Mouse (Mus musculus) gastrocnemius, adult 2 months (tissue): ENCODE measurements around the gene Rbm39. TPM values are rescaled to one million over a fixed set of nuclear protein-coding genes. Genes with fewer than 3 reads are reported as not detected.
A peak's percentile ranks its signal among the peaks of the same experiment; 100 is the strongest.

Experiments used
- DNase-seq: peaks from one replicate; pipeline ENCODE4 v3.0.0; 2022
- H3K27ac ChIP-seq: fragments of 200-600 bp; 2 replicates; pipeline ENCODE4 v1.8.1; 2022; ENCODE audit warnings: mild to moderate bottlenecking
- H3K4me3 ChIP-seq: fragments of 200-600 bp; 2 replicates; pipeline ENCODE4 v1.8.1; 2022; ENCODE audit warnings: mild to moderate bottlenecking, moderate library complexity
- CTCF ChIP-seq: fragments of 200-600 bp; IDR thresholded peaks from 2 replicates; pipeline ENCODE4 v1.8.1; 2022; ENCODE audit warnings: antibody characterized with exemption, mild to moderate bottlenecking, moderate library complexity
- intact Hi-C: fragments of 180-260 bp; cut with DNase I; formaldehyde crosslinking; loops from one replicate; pipeline ENCODE4 v1.15.1; 2025
- long read RNA-seq, 2 experiments: library from polyadenylated mRNA; stranded (forward); transcript quantifications; one replicate each; pipeline ENCODE4 v2.0.0; 2021
- total RNA-seq, 2 experiments: library from RNA; stranded (reverse); gene quantifications; 2 replicates each; pipeline ENCODE4 v1.2.3; 2021

Gene Rbm39
- total RNA-seq = 100 to 1,000 TPM; 119 TPM
- long read RNA-seq, experiment 1, transcript Rbm39-225 (18 exons, 2,120 nt) = minor isoform, 6 of 129 reads
- long read RNA-seq, experiment 1, transcript Rbm39-203 (17 exons, 2,810 nt) = major isoform, 48 of 129 reads
- long read RNA-seq, experiment 1, transcript Rbm39-201 (17 exons, 2,711 nt) = minor isoform, 36 of 129 reads
- long read RNA-seq, experiment 1, partial matches to known transcripts = 6 of 129 reads
- long read RNA-seq, experiment 1, other reads (novel, unspliced or antisense) = 29 of 129 reads
- long read RNA-seq, experiment 2, transcript Rbm39-225 (18 exons, 2,120 nt) = minor isoform, 8 of 143 reads
- long read RNA-seq, experiment 2, transcript Rbm39-201 (17 exons, 2,711 nt) = minor isoform, 45 of 143 reads
- long read RNA-seq, experiment 2, transcript Rbm39-203 (17 exons, 2,810 nt) = major isoform, 47 of 143 reads
- long read RNA-seq, experiment 2, partial matches to known transcripts = 6 of 143 reads
- long read RNA-seq, experiment 2, other reads (novel, unspliced or antisense) = 36 of 143 reads

DNA sequence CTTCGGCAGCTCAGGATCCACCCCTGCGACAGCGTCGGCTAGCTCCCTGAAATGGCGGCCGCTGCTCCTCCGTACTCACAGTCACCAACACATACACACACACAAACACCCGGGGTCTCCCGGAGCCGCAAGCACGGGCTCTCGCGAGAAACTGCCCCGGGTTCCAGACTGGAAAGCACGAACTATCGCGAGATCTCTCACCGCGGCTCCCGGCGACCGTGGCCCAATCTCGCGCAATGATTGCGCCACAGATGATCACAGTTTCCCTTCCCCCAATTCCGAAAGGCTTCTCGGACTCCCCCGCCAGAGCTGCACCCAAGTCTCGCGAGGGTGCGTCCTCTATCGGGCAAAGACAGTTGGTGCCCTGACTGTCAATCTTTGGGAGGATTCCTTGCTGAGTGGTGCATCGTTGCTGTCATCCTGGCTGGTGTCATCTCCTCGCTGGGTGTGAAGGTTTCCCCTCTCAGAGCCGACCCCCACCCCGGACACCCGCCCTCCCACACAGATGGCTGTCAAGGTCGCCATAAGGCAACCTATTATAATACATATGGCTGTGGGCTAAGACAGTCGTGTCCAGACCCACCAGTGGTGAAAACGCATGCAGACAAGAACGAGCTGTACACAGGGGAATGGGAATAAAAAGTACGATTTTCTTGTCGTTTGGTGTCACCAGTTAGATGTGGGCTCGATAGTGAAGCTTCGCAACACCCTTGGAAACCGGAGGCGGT, at the start of gene Rbm39:
Gene Rbm39, minus strand, starts transcription at position 145 of the 728 bp plus-strand sequence.
- peak; percentile 48 for TF ChIP-seq CTCF
- intact Hi-C loops = loop anchor here (2.0 kb wide), 2 partner anchors 17 to 99 kb away; partner anchors contain the start of gene Phf20
- H3K4me3 ChIP-seq = peak within 1 kb of the TSS; percentile 94

DNA sequence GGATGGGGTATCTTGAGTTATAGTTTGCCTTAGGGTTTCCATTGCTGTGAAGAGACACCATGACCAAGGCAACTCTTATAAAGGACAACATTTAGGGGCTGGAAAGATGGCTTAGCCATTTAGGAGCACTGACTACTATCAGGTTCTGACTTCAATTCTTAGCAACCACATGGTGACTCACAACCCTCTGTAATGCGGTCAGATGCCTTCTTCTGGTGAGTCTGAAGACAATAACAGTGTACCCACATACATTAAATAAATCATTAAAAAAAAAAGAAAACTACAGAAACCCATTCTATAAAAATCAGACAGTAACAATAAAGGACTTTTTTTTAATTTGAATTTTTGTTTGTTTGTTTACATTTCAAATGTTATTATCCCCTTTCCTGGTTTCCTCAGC, 49.1 kb upstream of the Rbm39 start:
- Histone ChIP-seq H3K4me3 (no peak overlapping the region), H3K27ac (no peak overlapping the region)
- intact Hi-C loops = no loop called here
- no peak for DNase-seq
- TF ChIP-seq CTCF = no peak

More for the DNA sequence above, at the start of gene Rbm39:
- peak within 1 kb of the TSS; percentile 96 for H3K27ac ChIP-seq
- peak; percentile 99 for DNase-seq

DNA sequence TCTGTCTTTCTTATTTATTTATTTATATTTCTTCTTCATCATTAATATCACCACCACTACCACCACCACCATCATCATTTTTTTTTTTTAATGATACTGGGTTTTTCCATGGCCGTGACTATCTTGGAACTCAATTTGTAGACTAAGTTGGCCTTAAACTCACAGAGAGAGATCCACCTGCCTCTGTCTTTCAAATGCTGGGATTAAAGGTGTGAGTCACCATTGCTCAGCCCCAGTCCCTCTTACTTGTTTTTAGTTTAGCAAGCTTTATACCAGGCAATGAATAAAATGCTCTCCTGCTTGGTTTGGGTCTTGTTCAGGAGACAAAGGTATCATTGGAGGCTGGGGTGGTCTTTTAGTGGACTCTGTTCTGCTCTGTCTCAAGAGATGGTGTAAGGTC, 47.7 kb upstream of the Rbm39 start:
- intact Hi-C loops = no loop called here
- Histone ChIP-seq H3K4me3 (no peak overlapping the region), H3K27ac (no peak overlapping the region)
- no peak for DNase-seq
- no peak for TF ChIP-seq CTCF

DNA sequence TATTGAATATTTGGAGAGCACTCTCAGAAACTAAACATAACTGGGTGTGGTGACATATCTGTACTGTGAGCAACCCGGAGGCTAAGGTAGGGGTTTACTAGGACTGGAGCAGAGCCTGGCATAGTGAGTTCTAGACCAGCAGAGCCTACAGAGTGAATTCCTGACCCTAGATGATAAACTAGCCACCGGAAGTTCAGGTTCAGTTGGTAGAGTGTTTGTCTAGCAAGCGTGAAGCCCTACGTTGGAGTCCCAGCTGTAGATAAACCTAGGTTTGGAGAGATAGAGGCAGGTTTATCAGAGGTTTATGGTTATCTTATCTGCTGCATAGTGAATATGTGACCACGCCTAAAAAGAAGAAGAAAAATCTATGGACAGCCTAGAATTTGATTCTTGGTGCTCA, 44.0 kb upstream of the Rbm39 start:
- TF ChIP-seq CTCF = no peak
- intact Hi-C loops = no loop called here
- no peak overlapping the region for H3K4me3 ChIP-seq
- no peak overlapping the region for H3K27ac ChIP-seq
- DNase-seq = no peak

DNA sequence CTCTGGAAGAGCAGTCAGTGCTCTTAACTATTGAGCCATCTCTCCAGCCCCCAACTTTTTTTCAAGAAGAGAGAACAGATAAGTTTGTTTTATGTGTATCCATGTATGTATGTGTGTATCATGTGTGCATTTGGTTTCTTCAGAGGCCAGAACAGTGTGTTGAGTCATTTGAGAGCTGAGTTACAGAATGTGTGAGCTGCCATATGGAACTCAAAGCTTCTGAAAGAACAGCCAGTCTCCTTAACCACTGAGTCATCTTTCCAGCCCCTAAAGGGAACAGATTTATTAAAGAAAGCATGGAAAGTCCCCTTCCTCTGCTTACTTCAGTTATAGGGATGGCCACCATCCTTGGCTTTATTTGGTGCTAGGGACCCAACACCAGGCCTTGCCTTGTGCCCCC, 42.1 kb upstream of the Rbm39 start:
- no peak for TF ChIP-seq CTCF
- DNase-seq = no peak
- intact Hi-C loops = no loop called here
- H3K27ac ChIP-seq = no peak overlapping the region
- no peak overlapping the region for H3K4me3 ChIP-seq

DNA sequence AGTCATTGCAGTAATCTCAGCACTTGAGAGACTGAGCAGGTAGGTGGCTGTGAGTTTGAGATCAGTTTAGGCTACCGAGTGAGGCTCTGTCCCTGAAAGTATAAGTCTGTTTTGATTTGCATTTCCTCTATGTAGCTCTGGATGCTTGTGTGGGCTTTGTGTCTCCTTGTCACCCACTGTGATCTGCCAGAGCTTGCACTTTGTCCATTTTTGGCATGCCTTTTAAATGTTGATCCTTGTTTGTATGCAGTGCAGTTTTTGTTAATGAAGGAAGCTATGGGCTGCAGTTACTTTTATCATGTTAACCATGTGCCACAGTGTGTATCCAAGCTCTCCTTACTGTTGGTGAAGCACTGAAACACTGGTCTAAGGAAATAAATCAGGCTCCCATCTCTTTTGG, 37.7 kb upstream of the Rbm39 start:
- no peak for TF ChIP-seq CTCF
- intact Hi-C loops = no loop called here
- no peak for DNase-seq
- Histone ChIP-seq H3K4me3 (no peak overlapping the region), H3K27ac (no peak overlapping the region)

DNA sequence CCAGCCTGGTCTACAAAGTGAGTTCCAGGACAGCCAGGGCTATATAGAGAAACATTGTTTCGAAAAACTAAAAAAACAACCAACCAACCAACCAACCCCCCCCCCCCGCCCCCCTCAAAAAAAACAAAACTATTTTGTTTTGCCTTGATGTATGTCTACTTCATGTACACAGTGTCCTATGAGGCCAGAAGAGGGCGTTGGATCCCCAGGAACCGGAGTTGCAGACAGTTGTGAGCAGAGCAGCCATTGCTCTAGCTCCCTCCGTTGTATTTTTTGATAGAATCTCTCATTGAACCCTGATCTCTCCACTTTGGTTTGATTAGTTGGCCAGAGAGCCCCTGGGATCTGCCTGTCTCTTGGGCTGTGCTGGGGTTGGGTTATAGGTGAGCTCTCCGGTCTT, 23.9 kb upstream of the Rbm39 start:
- intact Hi-C loops = loop anchor here (5.0 kb wide), 1 partner anchor 38 kb away; no protein-coding TSS in a partner anchor
- Histone ChIP-seq H3K4me3 (no peak overlapping the region), H3K27ac (peak overlapping the region; percentile 21)
- DNase-seq = no peak
- TF ChIP-seq CTCF = peak; percentile 20; the same call in 1 of the 2 replicates

DNA sequence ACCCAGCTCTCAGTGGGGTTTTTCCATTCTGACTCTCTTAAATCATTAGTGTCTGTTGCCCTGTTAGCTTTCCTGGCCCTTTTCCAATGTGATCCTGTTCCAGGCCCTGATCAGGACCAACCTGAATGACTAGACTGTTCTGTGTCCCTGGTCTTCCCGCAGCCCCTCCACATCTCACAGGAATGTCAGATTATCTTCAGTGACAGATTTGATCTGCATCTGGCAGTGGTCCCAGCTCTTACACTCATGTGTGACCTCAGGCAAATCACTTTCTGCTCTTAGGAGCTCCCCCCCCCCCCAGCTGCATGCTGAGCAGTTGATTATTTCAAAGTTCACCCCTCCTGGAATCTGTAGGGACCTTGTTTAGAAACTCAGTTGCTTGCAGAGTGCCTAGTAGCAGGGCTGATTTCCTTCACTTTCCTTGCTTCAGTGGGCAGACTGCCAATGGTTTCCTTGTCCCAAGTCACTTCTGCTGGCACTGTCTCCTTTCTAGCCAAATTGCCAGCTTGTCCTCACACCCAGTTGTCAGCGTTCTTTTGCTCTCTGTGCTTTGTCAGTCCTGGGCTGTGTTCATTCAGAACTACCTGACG, 22.9 kb upstream of the Rbm39 start:
- peak overlapping the region; percentile 42 for H3K4me3 ChIP-seq
- H3K27ac ChIP-seq = peak overlapping the region; percentile 83
- peak; percentile 73 for DNase-seq
- intact Hi-C loops = loop anchor here (5.0 kb wide), 1 partner anchor 39 kb away; no protein-coding TSS in a partner anchor
- no peak for TF ChIP-seq CTCF

DNA sequence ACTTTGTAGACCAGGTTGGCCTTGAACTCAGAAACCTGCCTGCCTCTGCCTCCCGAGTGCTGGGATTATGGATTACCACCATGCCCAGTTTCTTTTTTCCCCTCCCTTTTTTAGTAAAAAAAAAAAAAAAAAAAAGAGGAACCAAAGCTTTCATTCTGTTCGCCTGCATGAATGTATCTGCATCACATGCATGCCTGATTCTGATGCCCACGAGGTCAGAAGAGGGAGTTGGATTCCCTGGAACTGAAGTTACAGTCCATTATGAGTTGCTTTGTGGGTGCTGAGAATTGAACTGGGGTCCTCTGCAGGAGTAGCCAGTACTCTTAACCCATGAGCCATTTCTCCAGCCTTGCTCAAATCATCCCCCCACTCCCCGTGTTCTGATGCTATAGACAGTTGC, 21.4 kb upstream of the Rbm39 start:
- intact Hi-C loops = loop anchor here (5.0 kb wide), 1 partner anchor 41 kb away; no protein-coding TSS in a partner anchor
- Histone ChIP-seq H3K4me3 (no peak overlapping the region), H3K27ac (no peak overlapping the region)
- no peak for DNase-seq
- no peak for TF ChIP-seq CTCF

DNA sequence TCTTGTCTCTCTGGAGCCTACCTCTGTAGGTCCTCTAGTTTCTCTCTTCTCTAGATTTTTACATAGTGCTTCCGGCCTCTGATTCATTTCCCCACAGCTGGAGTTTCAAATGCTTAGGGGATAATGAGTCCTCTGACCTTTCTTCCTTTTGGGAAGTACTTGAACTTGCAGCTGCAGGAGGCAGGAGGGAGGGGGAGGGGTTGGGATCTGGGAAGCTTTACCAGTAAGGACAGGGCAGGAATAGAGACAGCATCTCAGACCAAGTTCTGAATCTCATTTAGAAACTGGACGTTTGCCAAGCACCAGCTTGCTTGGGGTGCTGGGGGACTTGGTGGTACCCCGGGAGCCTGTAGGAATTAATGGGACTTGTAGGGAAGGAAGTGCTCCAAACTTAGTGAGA, 19.9 kb upstream of the Rbm39 start:
- no peak overlapping the region for H3K4me3 ChIP-seq
- intact Hi-C loops = loop anchor here (5.0 kb wide), 1 partner anchor 42 kb away; no protein-coding TSS in a partner anchor
- H3K27ac ChIP-seq = peak overlapping the region; percentile 56
- DNase-seq = no peak
- TF ChIP-seq CTCF = no peak

DNA sequence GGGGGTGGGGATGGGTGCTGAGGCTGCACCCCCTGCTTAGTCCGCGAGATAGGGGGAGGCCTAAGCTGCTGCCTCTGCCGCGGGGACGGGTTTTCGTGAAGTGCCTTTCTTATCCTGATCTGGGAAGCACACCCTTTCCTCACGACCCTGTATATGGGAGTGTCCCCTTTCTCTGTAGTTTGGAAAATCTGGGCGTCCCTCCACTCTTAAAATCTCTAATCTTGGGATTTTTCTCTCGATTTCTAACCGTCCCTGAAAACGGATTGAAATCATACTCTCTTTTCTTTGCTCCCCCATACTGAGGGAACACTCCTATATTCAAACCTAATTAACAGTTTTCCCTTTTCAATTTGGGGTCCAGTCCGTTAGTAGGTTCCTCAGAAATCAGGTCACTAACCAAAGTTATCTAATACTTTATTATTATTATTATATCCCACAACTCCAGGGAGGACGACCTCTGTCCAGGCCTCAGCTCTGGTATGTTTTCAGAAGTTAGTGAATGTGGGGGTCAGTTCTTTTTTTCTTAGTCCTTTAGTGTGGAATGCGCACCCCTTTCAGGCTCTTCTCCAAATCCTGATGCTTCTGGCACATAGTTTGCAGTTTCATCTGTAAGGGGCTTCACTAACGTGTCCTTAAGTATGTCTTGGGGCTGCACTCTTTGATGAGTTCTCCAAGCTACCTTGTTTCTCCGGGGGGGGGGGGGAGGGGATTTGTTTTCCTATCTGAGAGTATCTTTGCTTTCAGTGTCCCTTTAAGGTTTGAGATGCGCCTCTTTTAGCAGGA, 17.3 kb upstream of the Rbm39 start:
- Histone ChIP-seq H3K4me3 (peak overlapping the region; percentile 87), H3K27ac (peak overlapping the region; percentile 98)
- intact Hi-C loops = loop anchor here (2.0 kb wide), 1 partner anchor 17 kb away; the partner anchor contains the start of gene Rbm39
- no peak for TF ChIP-seq CTCF
- DNase-seq = no peak
